Mouse (Mus musculus) neural tube, embryonic 14.5 days (tissue): ENCODE measurements around the gene Usp39. TPM values are rescaled to one million over a fixed set of nuclear protein-coding genes. Genes with fewer than 3 reads are reported as not detected.

Source experiments
- ATAC-seq: fragments of 200-750 bp; cut with Nextera tagmentation; 2 replicates; pipeline ENCODE4 v1.8.0; 2017; ENCODE audit warnings: low read depth, mild to moderate bottlenecking, moderate TSS enrichment, moderate library complexity
- H3K27ac ChIP-seq: fragments of 300-500 bp; sonication (generic); 2 replicates; pipeline ENCODE4 v1.5.1; 2014; ENCODE audit warnings: low read depth, mild to moderate bottlenecking, control low read depth, low read length, moderate library complexity, mixed read lengths
- H3K27me3 ChIP-seq: fragments of 300-500 bp; sonication (generic); 2 replicates; pipeline ENCODE4 v1.6.1; 2014; ENCODE audit warnings: low read length; ENCODE audit not compliant: control insufficient read depth, insufficient read depth
- H3K36me3 ChIP-seq: fragments of 300-500 bp; sonication (generic); 2 replicates; pipeline ENCODE4 v1.6.1; 2014; ENCODE audit warnings: low read length, mixed read lengths; ENCODE audit not compliant: control insufficient read depth, insufficient read depth
- H3K4me1 ChIP-seq: fragments of 300-500 bp; sonication (generic); 2 replicates; pipeline ENCODE4 v1.6.1; 2014; ENCODE audit warnings: low read length; ENCODE audit not compliant: control insufficient read depth, insufficient read depth
- H3K4me2 ChIP-seq: fragments of 300-500 bp; sonication (generic); 2 replicates; pipeline ENCODE4 v1.6.1; 2014; ENCODE audit warnings: mild to moderate bottlenecking, low read depth, low read length, control low read depth
- H3K4me3 ChIP-seq: fragments of 300-500 bp; sonication (generic); 2 replicates; pipeline ENCODE4 v1.5.1; 2014; ENCODE audit warnings: low read depth, low read length, control low read depth, mixed read lengths
- H3K9ac ChIP-seq: fragments of 300-500 bp; sonication (generic); replicated peaks from 2 replicates; pipeline ENCODE4 v1.6.1; 2014; ENCODE audit warnings: low read depth, mild to moderate bottlenecking, control low read depth, low read length, mixed read lengths
- H3K9me3 ChIP-seq: fragments of 300-500 bp; sonication (generic); 2 replicates; pipeline ENCODE4 v1.6.1; 2016; ENCODE audit warnings: low read length; ENCODE audit not compliant: control insufficient read depth
- WGBS: fragments of 180-500 bp; shearing (Covaris S2); extraction: QIAGEN DNeasy Blood & Tissue Kit; methylation state at CpG from one replicate; pipeline ENCODE4 v1.1.7; 2014; 5-methylcytosine and 5-hydroxymethylcytosine counted together
- polyA plus RNA-seq: library from polyadenylated mRNA; unstranded; fragments of >200 nt; fragmentation: Nextera tagmentation; extraction: Ambion mirVana; gene quantifications from 2 replicates; pipeline ENCODE4 v1.2.1, GENCODE M21; 2014

The Usp39 gene
- polyA plus RNA-seq, 1 experiment from 2014 or later = 45.3 TPM

- no peak for ATAC-seq
- H3K4me2 ChIP-seq = no peak overlapping the region
- no peaks in the 10 kb centered on the region for H3K4me1 ChIP-seq
- no peak overlapping the region for H3K4me3 ChIP-seq
- H3K36me3 ChIP-seq = no peaks in the 10 kb centered on the region
- H3K27me3 ChIP-seq = no peaks in the 10 kb centered on the region
- WGBS = 79% methylated on average over 9 of the region's 9 CpGs
- no peak overlapping the region for H3K27ac ChIP-seq
- H3K9me3 ChIP-seq = no peaks in the 10 kb centered on the region
- H3K9ac ChIP-seq = no peak overlapping the region
These were observed 67.3 kb downstream of the Usp39 start for GRCm38 (mm10) chr6:72277508-72278166.

DNA sequence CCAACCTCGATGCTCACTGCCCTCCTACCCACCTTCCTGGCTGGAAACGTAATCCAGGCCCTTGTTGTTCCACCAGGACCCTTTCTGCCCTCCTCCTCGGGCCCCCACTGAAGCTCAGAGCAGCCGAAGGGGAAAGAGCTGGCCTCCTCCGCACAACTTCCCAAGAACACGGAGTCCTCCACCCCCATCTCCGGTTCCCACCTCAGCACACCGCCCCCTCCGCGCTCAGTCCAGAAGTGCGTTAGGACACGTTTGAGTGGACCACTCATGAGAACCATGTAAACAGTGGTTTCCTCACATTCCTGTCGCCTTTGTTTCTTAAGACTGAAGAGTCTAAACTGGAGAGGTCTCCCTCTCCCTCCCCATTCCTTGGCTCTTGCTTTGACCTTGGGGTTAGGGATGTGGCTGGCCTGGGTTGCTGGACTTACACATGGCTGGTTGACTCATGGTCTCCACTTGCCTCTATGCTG lies 68.0 kb downstream of the Usp39 start:
- Histone ChIP-seq H3K4me3 (no peak overlapping the region), H3K27me3 (no peaks in the 10 kb centered on the region), H3K27ac (no peak overlapping the region), H3K36me3 (no peaks in the 10 kb centered on the region), H3K4me2 (no peak overlapping the region), H3K9ac (no peak overlapping the region), H3K4me1 (no peaks in the 10 kb centered on the region), H3K9me3 (no peaks in the 10 kb centered on the region)
- ATAC-seq = no peak
- WGBS = 86% methylated on average over 13 of the region's 13 CpGs

GRCm38 (mm10) chr6:72276141-72276540 lies 68.8 kb downstream of the Usp39 start:
- H3K4me1 ChIP-seq = no peaks in the 10 kb centered on the region
- no peaks in the 10 kb centered on the region for H3K9me3 ChIP-seq
- no peak overlapping the region for H3K4me2 ChIP-seq
- no peak for ATAC-seq
- H3K36me3 ChIP-seq = no peaks in the 10 kb centered on the region
- no peaks in the 10 kb centered on the region for H3K27me3 ChIP-seq
- 92% methylated on average over 6 of the region's 6 CpGs for WGBS
- no peak overlapping the region for H3K4me3 ChIP-seq
- H3K27ac ChIP-seq = no peak overlapping the region
- no peak overlapping the region for H3K9ac ChIP-seq

DNA sequence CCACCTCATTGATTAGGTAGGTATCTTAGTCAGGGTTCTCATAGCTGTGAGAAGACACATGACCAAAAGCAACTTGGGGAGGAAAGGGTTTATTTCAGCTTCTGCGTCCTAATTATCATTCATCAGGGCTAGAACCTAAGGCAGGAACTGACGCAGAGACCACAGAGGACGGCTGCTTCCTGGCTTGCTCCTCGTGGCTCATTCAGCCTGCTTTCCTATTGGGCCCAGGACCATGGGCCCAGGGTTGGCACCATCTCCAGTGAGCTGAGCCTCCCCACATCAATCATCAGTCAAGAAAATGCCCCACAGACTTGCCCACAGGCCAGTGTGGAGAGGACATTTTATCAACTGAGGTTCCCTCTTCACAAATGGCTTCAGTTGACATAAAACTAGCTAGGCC lies 69.5 kb downstream of the Usp39 start:
- H3K4me3 ChIP-seq = no peak overlapping the region
- H3K4me1 ChIP-seq = no peaks in the 10 kb centered on the region
- no peak for ATAC-seq
- H3K27ac ChIP-seq = no peak overlapping the region
- H3K36me3 ChIP-seq = no peaks in the 10 kb centered on the region
- H3K9ac ChIP-seq = no peak overlapping the region
- no peak overlapping the region for H3K4me2 ChIP-seq
- H3K9me3 ChIP-seq = no peaks in the 10 kb centered on the region
- 81% methylated on average over 4 of the region's 4 CpGs for WGBS
- no peaks in the 10 kb centered on the region for H3K27me3 ChIP-seq

DNA sequence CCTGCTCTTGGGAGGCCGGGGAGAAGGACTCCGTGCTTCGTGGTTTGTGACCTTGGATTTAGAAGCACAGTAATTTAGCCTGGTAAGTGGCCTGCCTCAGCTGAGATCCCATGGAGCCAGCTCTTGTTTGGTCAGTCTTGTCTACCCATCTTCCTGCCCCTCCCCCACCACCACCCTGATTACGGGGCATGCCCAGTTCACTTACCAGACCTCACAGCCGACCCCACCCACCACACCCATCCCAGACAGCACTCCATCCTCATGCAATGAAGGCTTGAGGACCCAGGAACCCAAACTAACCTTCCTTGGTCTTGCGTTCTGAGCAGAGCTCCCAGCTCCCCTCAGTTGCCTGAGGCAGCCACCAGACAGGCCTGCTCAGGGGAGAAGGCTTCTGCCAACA lies 71.8 kb downstream of the Usp39 start:
- Histone ChIP-seq H3K4me3 (no peak overlapping the region), H3K9me3 (no peaks in the 10 kb centered on the region), H3K4me2 (no peak overlapping the region), H3K4me1 (no peaks in the 10 kb centered on the region), H3K27ac (no peak overlapping the region), H3K27me3 (no peaks in the 10 kb centered on the region), H3K9ac (no peak overlapping the region), H3K36me3 (no peaks in the 10 kb centered on the region)
- 80% methylated on average over 6 of the region's 6 CpGs for WGBS
- ATAC-seq = no peak

DNA sequence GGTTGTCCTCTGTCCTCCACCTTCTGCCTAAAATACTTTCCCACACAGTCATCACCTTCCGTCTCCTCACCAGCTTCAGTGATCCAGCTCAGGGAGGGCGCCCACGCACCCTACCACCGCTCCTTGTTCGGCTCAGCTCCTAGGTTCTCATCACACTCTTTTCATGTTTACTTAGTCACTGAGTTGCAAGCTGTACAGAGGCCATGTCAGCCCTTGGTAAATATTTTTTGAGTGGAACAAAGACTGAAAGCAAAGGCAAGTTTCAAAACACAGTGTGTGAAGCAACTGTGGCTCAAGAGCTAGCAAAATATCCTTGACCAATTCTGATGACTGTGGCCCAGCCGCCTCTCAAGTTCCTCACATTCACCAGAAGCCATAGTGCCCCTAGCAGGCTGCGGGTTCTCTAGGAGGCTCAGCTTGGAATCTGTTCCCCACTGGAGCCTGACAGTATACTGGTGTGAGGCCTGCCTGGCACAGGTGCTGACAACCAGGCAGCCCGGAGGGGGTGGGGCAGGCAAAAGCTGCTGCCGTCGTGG lies 72.8 kb downstream of the Usp39 start:
- 90% methylated on average over 10 of the region's 10 CpGs for WGBS
- Histone ChIP-seq H3K27ac (no peak overlapping the region), H3K9ac (no peak overlapping the region), H3K36me3 (no peaks in the 10 kb centered on the region), H3K27me3 (no peaks in the 10 kb centered on the region), H3K9me3 (no peaks in the 10 kb centered on the region), H3K4me3 (no peak overlapping the region), H3K4me2 (no peak overlapping the region), H3K4me1 (no peaks in the 10 kb centered on the region)
- ATAC-seq = no peak

GRCm38 (mm10) chr6:72270952-72271519 lies 73.9 kb downstream of the Usp39 start:
- 84% methylated on average over 11 of the region's 11 CpGs for WGBS
- H3K9ac ChIP-seq = no peak overlapping the region
- H3K9me3 ChIP-seq = no peaks in the 10 kb centered on the region
- no peak for ATAC-seq
- H3K27ac ChIP-seq = no peak overlapping the region
- H3K36me3 ChIP-seq = no peaks in the 10 kb centered on the region
- H3K4me1 ChIP-seq = no peaks in the 10 kb centered on the region
- H3K4me2 ChIP-seq = no peak overlapping the region
- H3K4me3 ChIP-seq = no peak overlapping the region
- H3K27me3 ChIP-seq = no peaks in the 10 kb centered on the region

GRCm38 (mm10) chr6:72270258-72270657 lies 74.7 kb downstream of the Usp39 start:
- Histone ChIP-seq H3K4me3 (no peak overlapping the region), H3K4me1 (no peaks in the 10 kb centered on the region), H3K9me3 (no peaks in the 10 kb centered on the region), H3K27me3 (no peaks in the 10 kb centered on the region), H3K4me2 (no peak overlapping the region), H3K9ac (no peak overlapping the region), H3K36me3 (no peaks in the 10 kb centered on the region), H3K27ac (no peak overlapping the region)
- WGBS = 58% methylated on average over 5 of the region's 5 CpGs
- no peak for ATAC-seq
